In the genomic region with DNA sequence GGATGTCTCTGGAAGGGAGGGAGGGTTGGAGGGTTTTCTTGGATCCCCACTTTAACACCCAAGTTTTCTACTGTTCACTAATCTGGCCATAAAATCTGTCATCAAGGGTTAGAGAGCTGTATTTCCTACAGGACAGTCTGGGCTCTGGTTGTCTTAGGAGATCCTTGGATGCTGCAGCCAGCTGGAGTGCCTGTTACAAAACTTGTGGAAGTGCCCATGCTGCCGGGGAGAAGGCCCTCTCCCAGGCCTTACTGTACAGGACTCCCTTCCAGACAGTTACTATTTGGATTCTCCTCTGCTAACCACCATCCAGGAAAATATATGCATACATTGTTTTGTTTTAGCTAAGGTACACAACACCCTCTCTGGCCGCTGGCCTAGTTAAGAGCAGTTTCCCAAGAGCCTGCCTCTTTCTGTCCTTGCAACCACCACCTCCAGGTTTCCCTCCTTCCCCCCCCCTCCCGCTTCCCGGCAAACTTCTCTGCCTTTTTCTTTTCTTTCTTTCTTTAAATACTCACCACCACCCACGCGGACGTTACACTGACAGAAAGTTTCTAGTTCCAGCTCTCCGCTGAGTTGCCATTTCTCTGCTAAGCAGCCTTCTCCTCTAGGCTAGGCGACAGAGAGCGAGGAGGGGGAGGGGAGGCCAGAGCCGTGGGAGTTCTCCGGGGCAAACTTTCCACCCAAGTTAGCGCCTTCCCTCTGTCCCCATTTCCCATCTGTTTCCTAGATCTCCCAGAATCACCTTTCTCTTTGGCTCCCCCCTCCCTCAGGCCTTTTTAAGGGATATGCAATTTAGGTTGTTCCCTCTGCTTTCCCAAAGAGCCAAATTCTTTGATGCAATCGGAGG, we compare ENCODE assay signal across 11 mouse cellular contexts. TPM values are rescaled to one million over a fixed set of nuclear protein-coding genes. Genes with fewer than 3 reads are reported as not detected.
A peak's percentile ranks its signal among the peaks of the same experiment; 100 is the strongest.
DNase-seq lines count a peak whose midpoint lies in the region; ATAC-seq and TF ChIP-seq lines count a peak whose summit lies in the region.
"Had no signal": no experiment of that assay in that cellular context is flagged by ENCODE, and none has a peak within 500 bp of the region (broad histone marks: within the 10 kb centered on the region; RNA-seq: fewer than 3 reads in every experiment).

No protein-coding gene starts in this region.

- peaks cover 8% of the 10 kb centered on the region for H3K27me3 ChIP-seq in lung, embryonic 14.5 days (ENCODE audit: insufficient read depth, low read length)
- peaks cover 100% of the 10 kb centered on the region for H3K27me3 ChIP-seq in embryonic facial prominence, embryonic 10.5 days (replicated peaks; ENCODE audit: low read depth, poor library complexity, severe bottlenecking)
- H3K27me3 ChIP-seq in small intestine, adult 2 months (ENCODE audit: control insufficient read depth, insufficient read depth, low read length) = peaks cover 42% of the 10 kb centered on the region

- H3K27ac ChIP-seq in lung, embryonic 14.5 days (ENCODE audit: low read depth) = peak overlapping the region; percentile 98
- H3K27ac ChIP-seq in embryonic facial prominence, embryonic 10.5 days (replicated peaks) = peak overlapping the region; percentile 69
- H3K27ac ChIP-seq in small intestine, adult 2 months (ENCODE audit: insufficient read depth, low read depth, low read length) = peak overlapping the region; percentile 40; the same call in 1 of the 2 replicates
- H3K27ac ChIP-seq: midbrain, embryonic 13.5 days had no signal

- peaks cover 24% of the 10 kb centered on the region for H3K4me1 ChIP-seq in lung, embryonic 14.5 days (ENCODE audit: insufficient read depth)
- peaks cover 27% of the 10 kb centered on the region for H3K4me1 ChIP-seq in embryonic facial prominence, embryonic 10.5 days
- H3K4me1 ChIP-seq in small intestine, adult 2 months (ENCODE audit: control insufficient read depth, insufficient read depth, insufficient read length, low read length) = no peaks in the 10 kb centered on the region; the same call in 1 of the 2 replicates

- WGBS in lung, embryonic 14.5 days = 9% methylated on average over 14 of the region's 14 CpGs
- WGBS in embryonic facial prominence, embryonic 10.5 days = 2% methylated on average over 14 of the region's 14 CpGs
- WGBS in small intestine, adult 2 months = 57% methylated on average over 14 of the region's 14 CpGs

- H3K4me3 ChIP-seq in lung, embryonic 14.5 days (ENCODE audit: low read depth, low read length) = peak overlapping the region; percentile 27
- peak overlapping the region; percentile 45 for H3K4me3 ChIP-seq in embryonic facial prominence, embryonic 10.5 days
- no peak overlapping the region for H3K4me3 ChIP-seq in small intestine, adult 2 months (ENCODE audit: low read depth, low read length)
- H3K4me3 ChIP-seq: midbrain, embryonic 13.5 days had no signal

- peak; percentile 78 for DNase-seq in lung, embryonic 14.5 days
- no peak for DNase-seq in lung, postnatal 36 days
- peak; percentile 55 for DNase-seq in embryonic facial prominence, embryonic 10.5 days (ENCODE audit: low spot score)
- peak; percentile 68 for DNase-seq in kidney, adult 9 months
- no peak for DNase-seq in cerebellum, postnatal 25 days
- no peak for DNase-seq in Muller cell, postnatal 12 days (ENCODE audit: inconsistent ontology term)
- DNase-seq in spleen, postnatal 36 days (ENCODE audit: low spot score in 2 of 2) = no peak
- DNase-seq: cerebellum, adult 18-20 months; right cerebral cortex, postnatal 14 days had no signal

- TF ChIP-seq POLR2A in small intestine, adult 2 months (IDR thresholded peaks at IDR 0.05; ENCODE audit: low read depth, low read length) = no peak

- H3K9ac ChIP-seq in lung, embryonic 14.5 days = peak overlapping the region; percentile 32
- H3K9ac ChIP-seq: midbrain, embryonic 13.5 days had no signal

- H3K9me3 ChIP-seq in lung, embryonic 14.5 days (ENCODE audit: low read depth, low read length) = no peaks in the 10 kb centered on the region
- no peaks in the 10 kb centered on the region for H3K9me3 ChIP-seq in embryonic facial prominence, embryonic 10.5 days
- H3K9me3 ChIP-seq: midbrain, embryonic 13.5 days had no signal

- H3K36me3 ChIP-seq in lung, embryonic 14.5 days (ENCODE audit: insufficient read depth) = peaks cover 36% of the 10 kb centered on the region
- H3K36me3 ChIP-seq in embryonic facial prominence, embryonic 10.5 days (replicated peaks) = no peaks in the 10 kb centered on the region
- no peaks in the 10 kb centered on the region; the same call in 1 of the 2 replicates for H3K36me3 ChIP-seq in small intestine, adult 2 months (ENCODE audit: control insufficient read depth, insufficient read depth, low read length)
- H3K36me3 ChIP-seq: midbrain, embryonic 13.5 days had no signal

- no peak for TF ChIP-seq CTCF in lung, embryonic 14.5 days (IDR thresholded peaks at IDR 0.05; ENCODE audit: low read depth)
- no peak for TF ChIP-seq CTCF in small intestine, adult 2 months (IDR thresholded peaks at IDR 0.05; ENCODE audit: extremely low read depth, insufficient read length, insufficient replicate concordance, low read depth, low read length)

- peak; percentile 14; the same call in 1 of the 2 replicates for ATAC-seq in lung, embryonic 14.5 days (ENCODE audit: insufficient read depth)
- ATAC-seq: midbrain, embryonic 13.5 days had no signal

- H3K4me2 ChIP-seq in lung, embryonic 14.5 days = peak overlapping the region; percentile 83
- H3K4me2 ChIP-seq: midbrain, embryonic 13.5 days had no signal

RNA-seq across cellular contexts. Expression of gene Hoxb2, which starts 0.6 kb away (rescaled TPM):
- 48.9 and 51.6 TPM in 2 replicates for polyA plus RNA-seq in lung, embryonic 14.5 days (2014; fragmentation: Nextera tagmentation; extraction: Ambion mirVana)
- 5.8 and 17.0 TPM in 2 replicates for polyA plus RNA-seq in embryonic facial prominence, embryonic 10.5 days (2016; fragmentation: Nextera tagmentation; extraction: Ambion mirVana)
- polyA plus RNA-seq in small intestine, adult 2 months (2012; rRNA removed) = 9.9 TPM in 2 replicates

RNA-seq across cellular contexts. Expression of gene Hoxb1, which starts 15.8 kb away (rescaled TPM):
- 0.08 TPM in 1 of 2 replicates, not detected in the other for polyA plus RNA-seq in lung, embryonic 14.5 days (2014; fragmentation: Nextera tagmentation; extraction: Ambion mirVana)
- 1.2 and 7.1 TPM in 2 replicates for polyA plus RNA-seq in embryonic facial prominence, embryonic 10.5 days (2016; fragmentation: Nextera tagmentation; extraction: Ambion mirVana)
- not detected in 2 replicates for polyA plus RNA-seq in small intestine, adult 2 months (2012; rRNA removed)
- polyA plus RNA-seq: midbrain, embryonic 13.5 days had no signal

RNA-seq across cellular contexts. Expression of gene Hoxb3, which starts 26.6 kb away (rescaled TPM):
- 3.9 and 6.3 TPM in 2 replicates for polyA plus RNA-seq in lung, embryonic 14.5 days (2014; fragmentation: Nextera tagmentation; extraction: Ambion mirVana)
- polyA plus RNA-seq in embryonic facial prominence, embryonic 10.5 days (2016; fragmentation: Nextera tagmentation; extraction: Ambion mirVana) = 0.69 and 3.4 TPM in 2 replicates
- polyA plus RNA-seq in small intestine, adult 2 months (2012; rRNA removed) = 3.5 and 5.5 TPM in 2 replicates

RNA-seq across cellular contexts. Expression of gene Hoxb4, which starts 31.6 kb away (rescaled TPM):
- 3.8 and 3.9 TPM in 2 replicates for polyA plus RNA-seq in lung, embryonic 14.5 days (2014; fragmentation: Nextera tagmentation; extraction: Ambion mirVana)
- 0.09 and 0.23 TPM in 2 replicates for polyA plus RNA-seq in embryonic facial prominence, embryonic 10.5 days (2016; fragmentation: Nextera tagmentation; extraction: Ambion mirVana)
- polyA plus RNA-seq in small intestine, adult 2 months (2012; rRNA removed) = 1.4 and 2.9 TPM in 2 replicates
- polyA plus RNA-seq: midbrain, embryonic 13.5 days had no signal

RNA-seq across cellular contexts. Expression of gene Hoxb5, which starts 46.6 kb away (rescaled TPM):
- 65.9 and 76.1 TPM in 2 replicates for polyA plus RNA-seq in lung, embryonic 14.5 days (2014; fragmentation: Nextera tagmentation; extraction: Ambion mirVana)
- 0.07 and 0.28 TPM in 2 replicates for polyA plus RNA-seq in embryonic facial prominence, embryonic 10.5 days (2016; fragmentation: Nextera tagmentation; extraction: Ambion mirVana)
- polyA plus RNA-seq in small intestine, adult 2 months (2012; rRNA removed) = 1.8 and 3.2 TPM in 2 replicates

Comparison
In these comparisons a context has a peak if more than half of its experiments do, and no peak if none do; other contexts are left out.
1. DNase-seq: peak in lung, embryonic 14.5 days (single experiment), embryonic facial prominence, embryonic 10.5 days (single experiment) and kidney, adult 9 months (single experiment); none in lung, postnatal 36 days (single experiment), cerebellum, postnatal 25 days (0 of 2), Muller cell, postnatal 12 days (single experiment) and spleen, postnatal 36 days (0 of 2).
2. H3K27ac ChIP-seq: peak in every context shown above with its lines; median percentile 98 in lung, embryonic 14.5 days; 69 in embryonic facial prominence, embryonic 10.5 days; 40 in small intestine, adult 2 months.